Mouse (Mus musculus) CH12.LX (cell line): ENCODE data around the gene Dpep1. TPM values are rescaled to one million over a fixed set of nuclear protein-coding genes. Genes with fewer than 3 reads are reported as not detected.

Experiments
- DNase-seq: peaks from one replicate; pipeline ENCODE4 v3.0.0-alpha.2; 2013; ENCODE audit errors: extremely low read depth
- H3K27ac ChIP-seq: 2 replicates; pipeline ENCODE4 v1.5.1; 2012; ENCODE audit warnings: low read depth, mild to moderate bottlenecking, control low read depth, moderate library complexity; ENCODE audit not compliant: insufficient read depth
- H3K27me3 ChIP-seq: replicated peaks from 2 replicates; pipeline ENCODE3; 2012; ENCODE audit warnings: inconsistent platforms
- H3K36me3 ChIP-seq, 2 experiments: replicated peaks in 1 of 2; 2 replicates each; pipeline versions ENCODE3 to v1.6.1; 2012; ENCODE audit warnings: inconsistent platforms in 1 of 2, low read length in 1 of 2, mild to moderate bottlenecking in 1 of 2, mixed read lengths in 1 of 2, moderate library complexity in 1 of 2; ENCODE audit not compliant: control insufficient read depth in 1 of 2, insufficient read depth in 1 of 2
- H3K4me1 ChIP-seq, 2 experiments: 2 replicates each; pipeline ENCODE4 v1.6.1; 2012; ENCODE audit warnings: inconsistent platforms in 1 of 2, moderate library complexity in 1 of 2; ENCODE audit not compliant: insufficient read depth in 2 of 2, control insufficient read depth in 1 of 2
- H3K4me2 ChIP-seq: 2 replicates; pipeline ENCODE4 v1.6.1; 2012; ENCODE audit warnings: low read depth, mild to moderate bottlenecking, control low read depth; ENCODE audit not compliant: poor library complexity, insufficient read depth, severe bottlenecking
- H3K4me3 ChIP-seq, 3 experiments: fragments of 150-350 bp in 1 of 3; sonication (generic) in 1 of 3; replicated peaks in 1 of 3; 2 replicates each; pipeline versions ENCODE3 to v1.5.1; 2011 to 2012; ENCODE audit warnings: low read depth in 2 of 3, low read length in 2 of 3, mild to moderate bottlenecking in 2 of 3, moderate library complexity in 2 of 3, control low read depth in 1 of 3, improper control_type of control experiment in 1 of 3, inconsistent platforms in 1 of 3, mixed read lengths in 1 of 3; ENCODE audit not compliant: poor library complexity in 1 of 3
- H3K79me2 ChIP-seq: replicated peaks from 2 replicates; pipeline ENCODE4 v1.6.1; 2012; ENCODE audit warnings: mild to moderate bottlenecking, moderate library complexity; ENCODE audit not compliant: control insufficient read depth, poor library complexity, insufficient read depth, severe bottlenecking; ENCODE audit errors: extremely low read depth
- H3K9ac ChIP-seq: 2 replicates; pipeline ENCODE4 v1.6.1; 2012; ENCODE audit warnings: low read depth, mild to moderate bottlenecking, control low read depth, moderate library complexity; ENCODE audit not compliant: insufficient read depth
- H3K9me3 ChIP-seq: replicated peaks from 2 replicates; pipeline ENCODE3; 2012; ENCODE audit warnings: low read length, inconsistent platforms, mixed read lengths
- BHLHE40 ChIP-seq: IDR thresholded peaks from 2 replicates; pipeline ENCODE4 v1.6.1; 2011; ENCODE audit warnings: mild to moderate bottlenecking, low read depth, low read length, improper control_type of control experiment
- CHD1 ChIP-seq: IDR thresholded peaks from 2 replicates; pipeline ENCODE4 v1.6.1; 2012; ENCODE audit warnings: low read depth, low read length, improper control_type of control experiment, inconsistent platforms
- CHD2 ChIP-seq: IDR thresholded peaks from 2 replicates; pipeline ENCODE4 v1.6.1; 2011; ENCODE audit warnings: low read length, improper control_type of control experiment
- CTCF ChIP-seq, 2 experiments: IDR thresholded peaks in 1 of 2; conservative IDR thresholded peaks in 1 of 2; 2 replicates each; pipeline ENCODE4 v1.5.1; 2011 to 2012; ENCODE audit warnings: low read depth in 2 of 2, low read length in 2 of 2, improper control_type of control experiment in 1 of 2, inconsistent platforms in 1 of 2, mild to moderate bottlenecking in 1 of 2, moderate library complexity in 1 of 2
- E2F4 ChIP-seq: IDR thresholded peaks from 2 replicates; pipeline ENCODE4 v1.6.1; 2011; ENCODE audit warnings: low read depth, low read length, improper control_type of control experiment; ENCODE audit not compliant: insufficient replicate concordance
- ETS1 ChIP-seq: conservative IDR thresholded peaks from 2 replicates; pipeline ENCODE4 v1.6.1; 2012; ENCODE audit warnings: low read depth, mild to moderate bottlenecking, inconsistent platforms, low read length, improper control_type of control experiment, moderate library complexity
- GABPA ChIP-seq: IDR thresholded peaks from 2 replicates; pipeline ENCODE4 v1.6.1; 2012; ENCODE audit warnings: low read depth, low read length, improper control_type of control experiment, inconsistent platforms; ENCODE audit not compliant: insufficient replicate concordance
- HCFC1 ChIP-seq: IDR thresholded peaks from 2 replicates; pipeline ENCODE4 v1.6.1; 2012; ENCODE audit warnings: low read depth, mild to moderate bottlenecking, inconsistent platforms, low read length, improper control_type of control experiment
- JUN ChIP-seq: IDR thresholded peaks from 2 replicates; pipeline ENCODE4 v1.6.1; 2011; ENCODE audit warnings: low read depth, mild to moderate bottlenecking, low read length, improper control_type of control experiment, moderate library complexity; ENCODE audit not compliant: insufficient read depth
- JUND ChIP-seq: conservative IDR thresholded peaks from 2 replicates; pipeline ENCODE4 v1.6.1; 2011; ENCODE audit warnings: low read depth, low read length, improper control_type of control experiment
- MXI1 ChIP-seq: IDR thresholded peaks from 2 replicates; pipeline ENCODE4 v1.6.1; 2011; ENCODE audit warnings: mild to moderate bottlenecking, low read depth, low read length, improper control_type of control experiment
- MYC ChIP-seq: IDR thresholded peaks from 2 replicates; pipeline ENCODE4 v1.6.1; 2011; ENCODE audit warnings: low read depth, mild to moderate bottlenecking, improper control_type of control experiment, low read length
- NELFE ChIP-seq: IDR thresholded peaks from 2 replicates; pipeline ENCODE4 v1.6.1; 2011; ENCODE audit warnings: low read depth, low read length, improper control_type of control experiment
- NRF1 ChIP-seq: IDR thresholded peaks from 2 replicates; pipeline ENCODE4 v1.6.1; 2014; ENCODE audit warnings: low read depth, mild to moderate bottlenecking, inconsistent platforms, low read length, improper control_type of control experiment, moderate library complexity
- PAX5 ChIP-seq: IDR thresholded peaks from 2 replicates; pipeline ENCODE4 v1.6.1; 2012; ENCODE audit warnings: low read length, inconsistent platforms, mixed read lengths
- POLR2A ChIP-seq: IDR thresholded peaks from 2 replicates; pipeline ENCODE4 v1.6.1; 2011; ENCODE audit warnings: low read depth, mild to moderate bottlenecking, improper control_type of control experiment, low read length
- POLR2AphosphoS2 ChIP-seq: IDR thresholded peaks from 2 replicates; pipeline ENCODE4 v1.6.1; 2011; ENCODE audit warnings: low read depth, low read length, improper control_type of control experiment
- RAD21 ChIP-seq: IDR thresholded peaks from 2 replicates; pipeline ENCODE4 v1.6.1; 2011; ENCODE audit warnings: low read depth, mild to moderate bottlenecking, low read length, improper control_type of control experiment, moderate library complexity
- RCOR1 ChIP-seq: conservative IDR thresholded peaks from 2 replicates; pipeline ENCODE4 v1.6.1; 2012; ENCODE audit warnings: low read depth, mild to moderate bottlenecking, inconsistent platforms, low read length, improper control_type of control experiment
- SIN3A ChIP-seq: IDR thresholded peaks from 2 replicates; pipeline ENCODE4 v1.6.1; 2012; ENCODE audit warnings: low read length, improper control_type of control experiment, inconsistent platforms
- SMC3 ChIP-seq: IDR thresholded peaks from 2 replicates; pipeline ENCODE4 v1.6.1; 2011; ENCODE audit warnings: low read depth, low read length, improper control_type of control experiment
- TBP ChIP-seq: conservative IDR thresholded peaks from 2 replicates; pipeline ENCODE4 v1.6.1; 2011; ENCODE audit warnings: low read depth, low read length, improper control_type of control experiment
- UBTF ChIP-seq: IDR thresholded peaks from 2 replicates; pipeline ENCODE4 v1.6.1; 2012; ENCODE audit warnings: low read depth, mild to moderate bottlenecking, inconsistent platforms, low read length, improper control_type of control experiment, moderate library complexity
- USF1 ChIP-seq: IDR thresholded peaks from 2 replicates; pipeline ENCODE4 v1.6.1; 2014; ENCODE audit warnings: low read depth, mild to moderate bottlenecking, inconsistent platforms, low read length, improper control_type of control experiment
- ZC3H11A ChIP-seq: IDR thresholded peaks from 2 replicates; pipeline ENCODE4 v1.6.1; 2012; ENCODE audit warnings: low read depth, mild to moderate bottlenecking, inconsistent platforms, low read length, improper control_type of control experiment
- ZKSCAN1 ChIP-seq: IDR thresholded peaks from 2 replicates; pipeline ENCODE4 v1.6.1; 2012; ENCODE audit warnings: low read depth, inconsistent platforms, low read length, improper control_type of control experiment, borderline replicate concordance
- ZNF384 ChIP-seq: IDR thresholded peaks from 2 replicates; pipeline ENCODE4 v1.6.1; 2012; ENCODE audit warnings: low read depth, low read length, improper control_type of control experiment, inconsistent platforms
- dilution Hi-C: fragments of 300-500 bp; cut with MboI; formaldehyde crosslinking; loops from 2 replicates; pipeline ENCODE4 v1.14.3; 2020; ENCODE audit warnings: low sequenced_read_pairs; ENCODE audit not compliant: extremely low pct_unique_long_range_greater_than_20kb, extremely low pct_ligation_motif_present
- in situ Hi-C: fragments of 300-500 bp; cut with MboI; formaldehyde crosslinking; loops from 3 replicates; pipeline ENCODE4 v1.14.3; 2019; ENCODE audit warnings: low sequenced_read_pairs, low pct_ligation_motif_present, low pct_unique_long_range_greater_than_20kb, mixed read lengths
- polyA plus RNA-seq: library from polyadenylated mRNA; unstranded; fragments of >175 nt; gene quantifications from 2 replicates; pipeline ENCODE4 v1.2.1, GENCODE M21; 2012; ENCODE audit warnings: low read depth; ENCODE audit not compliant: insufficient read length
- total RNA-seq, 2 experiments: library from RNA; depleted of rRNA; stranded (reverse); fragments of 300-350 nt in 1 of 2; fragments of >200 nt in 1 of 2; gene quantifications; 2 replicates each; pipeline ENCODE4 v1.2.3; 2012 to 2014

The Dpep1 gene
- total and polyA plus RNA-seq, 3 experiments, result not detected

DNA sequence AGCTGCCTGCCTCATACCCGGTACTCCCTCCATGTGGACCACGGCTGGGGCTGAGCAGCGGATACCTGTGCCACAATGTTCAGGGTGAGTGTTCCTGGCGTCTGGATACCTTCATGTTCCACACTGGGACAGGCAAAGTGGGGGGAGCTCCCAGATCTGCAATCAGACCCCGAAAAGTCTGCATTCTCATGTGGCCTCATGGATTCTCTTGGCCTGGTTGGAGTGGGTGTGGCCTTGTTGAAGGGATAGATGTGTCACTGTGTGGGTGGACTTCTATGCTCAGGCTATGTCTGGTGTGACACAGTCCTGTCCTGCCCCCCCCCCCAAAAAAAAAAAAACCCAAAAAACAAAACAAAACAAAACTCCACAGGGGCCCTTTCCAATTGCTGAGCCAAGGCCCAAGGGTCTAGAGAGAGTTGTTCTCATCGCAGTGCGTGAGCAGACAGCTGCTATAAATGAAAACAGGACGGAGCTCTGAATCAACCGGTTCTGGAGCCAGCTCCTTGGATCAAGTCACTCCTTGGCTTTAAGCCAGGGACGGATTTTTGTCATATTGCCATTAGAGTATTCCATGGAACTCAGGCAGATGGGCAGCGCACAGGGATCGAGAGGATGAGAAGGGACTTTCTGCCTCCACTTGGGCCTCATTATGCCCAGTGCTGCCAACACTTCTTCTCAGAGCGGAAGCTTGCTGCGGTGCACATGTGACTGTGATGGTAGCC, 44.1 kb upstream of the Dpep1 start:
- H3K4me2 ChIP-seq, result no peak overlapping the region

DNA sequence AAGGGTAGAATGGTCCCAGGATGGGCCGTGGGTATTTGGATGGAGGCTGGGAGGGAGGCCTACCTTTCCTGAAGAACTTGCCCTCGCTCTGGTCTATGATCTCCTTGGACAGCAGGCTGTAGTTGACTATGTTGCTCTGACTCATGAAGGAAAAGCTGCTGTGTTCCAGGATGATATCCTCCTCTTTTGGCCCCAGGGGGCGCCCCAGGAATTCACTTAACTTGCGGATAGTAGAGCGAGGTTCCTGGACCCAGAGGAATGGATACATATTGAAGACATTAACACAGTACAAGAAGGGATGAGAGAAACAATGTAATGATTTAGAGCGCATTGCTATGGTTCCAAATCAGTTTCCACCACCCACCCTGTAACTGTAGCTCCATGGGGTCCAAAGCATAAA, 40.8 kb upstream of the Dpep1 start:
- Histone ChIP-seq H3K79me2 (no peaks in the 10 kb centered on the region), H3K27ac (no peak overlapping the region), H3K4me3 (no peak overlapping the region), H3K4me1 (no peaks in the 10 kb centered on the region), H3K27me3 (peaks cover 34% of the 10 kb centered on the region), H3K36me3 (no peaks in the 10 kb centered on the region), H3K4me2 (no peak overlapping the region), H3K9me3 (peaks cover 2% of the 10 kb centered on the region), H3K9ac (no peak overlapping the region)
- DNase-seq, result peak; percentile 19
- in situ Hi-C loops, result no loop called here
- no peak for TF ChIP-seq POLR2A
- TF ChIP-seq SIN3A, result no peak
- no peak for TF ChIP-seq JUN
- no peak for TF ChIP-seq USF1
- no peak for TF ChIP-seq CHD2
- TF ChIP-seq PAX5, result no peak
- TF ChIP-seq BHLHE40, result no peak
- TF ChIP-seq SMC3, result peak; percentile 74
- TF ChIP-seq MXI1, result no peak
- TF ChIP-seq CTCF (conservative IDR thresholded peaks at IDR 0.05 in 1 of 2, IDR thresholded peaks at IDR 0.05 in 1 of 2; ENCODE audit: low read depth in 2 of 2, low read length in 2 of 2), result peak in 1 of 2 experiments; percentile 78; a peak in 2 of 4 replicates
- TF ChIP-seq NRF1, result no peak
- TF ChIP-seq UBTF, result no peak
- no peak for TF ChIP-seq CHD1
- no peak for TF ChIP-seq JUND
- no peak for TF ChIP-seq RCOR1
- TF ChIP-seq ZC3H11A, result no peak
- no peak for TF ChIP-seq ETS1
- no peak for TF ChIP-seq E2F4
- TF ChIP-seq RAD21, result peak; percentile 62
- no peak for TF ChIP-seq ZKSCAN1
- no peak for TF ChIP-seq GABPA
- TF ChIP-seq MYC, result no peak
- no peak for TF ChIP-seq TBP
- TF ChIP-seq HCFC1, result no peak
- TF ChIP-seq POLR2AphosphoS2, result no peak
- TF ChIP-seq NELFE, result no peak
- dilution Hi-C loops, result no loop called here

More for the DNA sequence above, 44.1 kb upstream of the Dpep1 start:
- Histone ChIP-seq H3K4me3 (no peak overlapping the region), H3K36me3 (no peaks in the 10 kb centered on the region), H3K79me2 (no peaks in the 10 kb centered on the region), H3K9me3 (peaks cover 2% of the 10 kb centered on the region), H3K9ac (no peak overlapping the region), H3K27ac (no peak overlapping the region), H3K4me1 (no peaks in the 10 kb centered on the region), H3K27me3 (peaks cover 17% of the 10 kb centered on the region)
- dilution Hi-C loops (no loop called here), in situ Hi-C loops (no loop called here)
- DNase-seq, result no peak
- TF ChIP-seq ZNF384, result no peak
- TF ChIP-seq E2F4, result no peak
- no peak for TF ChIP-seq RAD21
